Mouse (Mus musculus) retina, postnatal 7 days (tissue): Measurements from ENCODE around the gene Glyatl3.

Source experiments
- DNase-seq: peaks from one replicate; pipeline ENCODE4 v3.0.0-alpha.2; 2012; ENCODE audit warnings: low read depth, low spot score

Gene Glyatl3

GRCm38 (mm10) chr17:40855065-40855464 is 59.1 kb downstream of the Glyatl3 start:
- no peak for DNase-seq
